Mouse (Mus musculus) kidney, embryonic 15.5 days (tissue): ENCODE measurements around the gene BC049715. TPM values are rescaled to one million over a fixed set of nuclear protein-coding genes. Genes with fewer than 3 reads are reported as not detected.

Source experiments
- ATAC-seq: fragments of 200-750 bp; cut with Nextera tagmentation; replicated peaks from 2 replicates; pipeline ENCODE4 v1.8.0; 2017; ENCODE audit warnings: moderate TSS enrichment; ENCODE audit not compliant: low FRiP score
- H3K27ac ChIP-seq: fragments of 300-500 bp; sonication (generic); 2 replicates; pipeline ENCODE4 v1.5.1; 2015; ENCODE audit warnings: mild to moderate bottlenecking, inconsistent platforms
- H3K27me3 ChIP-seq: fragments of 300-500 bp; sonication (generic); 2 replicates; pipeline ENCODE4 v1.6.1; 2015; ENCODE audit warnings: inconsistent platforms
- H3K36me3 ChIP-seq: fragments of 300-500 bp; sonication (generic); 2 replicates; pipeline ENCODE4 v1.6.1; 2015; ENCODE audit warnings: inconsistent platforms
- H3K4me1 ChIP-seq: fragments of 300-500 bp; sonication (generic); 2 replicates; pipeline ENCODE4 v1.6.1; 2015; ENCODE audit warnings: inconsistent platforms
- H3K4me2 ChIP-seq: fragments of 300-500 bp; sonication (generic); 2 replicates; pipeline ENCODE4 v1.6.1; 2015; ENCODE audit warnings: moderate library complexity, mild to moderate bottlenecking, inconsistent platforms
- H3K4me3 ChIP-seq: fragments of 300-500 bp; sonication (generic); replicated peaks from 2 replicates; pipeline ENCODE4 v1.5.1; 2015; ENCODE audit warnings: mild to moderate bottlenecking, inconsistent platforms
- H3K9ac ChIP-seq: fragments of 300-500 bp; sonication (generic); 2 replicates; pipeline ENCODE4 v1.6.1; 2015; ENCODE audit warnings: mild to moderate bottlenecking, inconsistent platforms
- H3K9me3 ChIP-seq: fragments of 300-500 bp; sonication (generic); replicated peaks from 2 replicates; pipeline ENCODE4 v1.6.1; 2016; ENCODE audit warnings: inconsistent platforms
- WGBS: fragments of 180-500 bp; shearing (Covaris S2); methylation state at CpG from one replicate; pipeline ENCODE4 v1.1.7; 2015; ENCODE audit warnings: mixed read lengths; 5-methylcytosine and 5-hydroxymethylcytosine counted together
- polyA plus RNA-seq: library from polyadenylated mRNA; unstranded; fragments of >200 nt; fragmentation: Nextera tagmentation; extraction: Ambion mirVana; gene quantifications from 2 replicates; pipeline ENCODE4 v1.2.1, GENCODE M21; 2015

The BC049715 gene
- polyA plus RNA-seq, 1 experiment from 2014 or later: 2.8 TPM

GRCm38 (mm10) chr6:136811196-136811595 lies 16.2 kb upstream of the BC049715 start:
- H3K9me3 ChIP-seq: no peaks in the 10 kb centered on the region
- peaks cover 19% of the 10 kb centered on the region for H3K4me1 ChIP-seq
- H3K4me2 ChIP-seq: no peak overlapping the region
- ATAC-seq: no peak
- H3K27ac ChIP-seq: no peak overlapping the region
- 83% methylated on average over 10 of the region's 10 CpGs for WGBS
- H3K9ac ChIP-seq: no peak overlapping the region
- H3K27me3 ChIP-seq: no peaks in the 10 kb centered on the region
- H3K4me3 ChIP-seq: no peak overlapping the region
- H3K36me3 ChIP-seq: peaks cover 50% of the 10 kb centered on the region

- no peaks in the 10 kb centered on the region for H3K9me3 ChIP-seq
- ATAC-seq: no peak
- H3K36me3 ChIP-seq: peaks cover 69% of the 10 kb centered on the region
- H3K4me1 ChIP-seq: peaks cover 13% of the 10 kb centered on the region
- H3K9ac ChIP-seq: no peak overlapping the region
- H3K4me2 ChIP-seq: no peak overlapping the region
- H3K4me3 ChIP-seq: no peak overlapping the region
- H3K27me3 ChIP-seq: no peaks in the 10 kb centered on the region
- H3K27ac ChIP-seq: no peak overlapping the region
- WGBS: 49% methylated on average over 4 of the region's 4 CpGs
Measured at GRCm38 (mm10) chr6:136813117-136813516, 14.3 kb upstream of the BC049715 start.

- 95% methylated on average over 7 of the region's 7 CpGs for WGBS
- Histone ChIP-seq H3K4me1 (no peaks in the 10 kb centered on the region), H3K4me2 (no peak overlapping the region), H3K4me3 (no peak overlapping the region), H3K27me3 (no peaks in the 10 kb centered on the region), H3K27ac (no peak overlapping the region), H3K36me3 (peaks cover 86% of the 10 kb centered on the region), H3K9ac (no peak overlapping the region), H3K9me3 (no peaks in the 10 kb centered on the region)
- no peak for ATAC-seq
Measured at GRCm38 (mm10) chr6:136815381-136815780, 12.0 kb upstream of the BC049715 start.

- Histone ChIP-seq H3K36me3 (peaks cover 98% of the 10 kb centered on the region), H3K9me3 (no peaks in the 10 kb centered on the region), H3K9ac (no peak overlapping the region), H3K4me1 (no peaks in the 10 kb centered on the region), H3K4me2 (no peak overlapping the region), H3K4me3 (no peak overlapping the region), H3K27ac (no peak overlapping the region), H3K27me3 (no peaks in the 10 kb centered on the region)
- WGBS: 92% methylated on average over 21 of the region's 21 CpGs
- no peak for ATAC-seq
Measured at GRCm38 (mm10) chr6:136816826-136817225, 10.6 kb upstream of the BC049715 start.

GRCm38 (mm10) chr6:136817549-136817948 lies 9.9 kb upstream of the BC049715 start:
- 89% methylated on average over 3 of the region's 3 CpGs for WGBS
- H3K4me3 ChIP-seq: no peak overlapping the region
- H3K4me1 ChIP-seq: no peaks in the 10 kb centered on the region

GRCm38 (mm10) chr6:136820381-136820780 lies 7.0 kb upstream of the BC049715 start:
- no peak overlapping the region for H3K4me2 ChIP-seq
- no peak overlapping the region for H3K27ac ChIP-seq
- no peaks in the 10 kb centered on the region for H3K4me1 ChIP-seq
- no peaks in the 10 kb centered on the region for H3K9me3 ChIP-seq
- H3K36me3 ChIP-seq: peaks cover 94% of the 10 kb centered on the region
- no peak overlapping the region for H3K9ac ChIP-seq
- H3K4me3 ChIP-seq: no peak overlapping the region
- ATAC-seq: no peak
- 96% methylated on average over 21 of the region's 21 CpGs for WGBS
- no peaks in the 10 kb centered on the region for H3K27me3 ChIP-seq

More at GRCm38 (mm10) chr6:136817549-136817948, 9.9 kb upstream of the BC049715 start:
- Histone ChIP-seq H3K4me2 (no peak overlapping the region), H3K36me3 (peaks cover 98% of the 10 kb centered on the region), H3K9ac (no peak overlapping the region), H3K27me3 (no peaks in the 10 kb centered on the region), H3K9me3 (no peaks in the 10 kb centered on the region), H3K27ac (no peak overlapping the region)
- ATAC-seq: no peak

- Histone ChIP-seq H3K36me3 (peaks cover 92% of the 10 kb centered on the region), H3K4me1 (no peaks in the 10 kb centered on the region), H3K27ac (no peak overlapping the region), H3K9ac (no peak overlapping the region), H3K9me3 (no peaks in the 10 kb centered on the region), H3K4me2 (no peak overlapping the region), H3K27me3 (no peaks in the 10 kb centered on the region), H3K4me3 (no peak overlapping the region)
- WGBS: 91% methylated on average over 18 of the region's 18 CpGs
- 0 out of 2 replicates have a peak, but pooled peaks have one; percentile 36 for ATAC-seq
Measured at GRCm38 (mm10) chr6:136821086-136821485, 6.3 kb upstream of the BC049715 start.

GRCm38 (mm10) chr6:136824987-136825386 lies 2.4 kb upstream of the BC049715 start:
- ATAC-seq: no peak
- Histone ChIP-seq H3K4me3 (no peak overlapping the region), H3K27me3 (no peaks in the 10 kb centered on the region), H3K36me3 (peaks cover 54% of the 10 kb centered on the region), H3K9ac (no peak overlapping the region), H3K27ac (no peak overlapping the region), H3K4me2 (no peak overlapping the region), H3K9me3 (no peaks in the 10 kb centered on the region), H3K4me1 (peaks cover 10% of the 10 kb centered on the region)
- WGBS: 89% methylated on average over 8 of the region's 8 CpGs

- Histone ChIP-seq H3K27me3 (no peaks in the 10 kb centered on the region), H3K4me3 (peak overlapping the region; percentile 99), H3K27ac (peak overlapping the region; percentile 86; the same call in 1 of the 2 replicates), H3K4me2 (peak overlapping the region; percentile 72), H3K4me1 (peaks cover 10% of the 10 kb centered on the region), H3K9me3 (no peaks in the 10 kb centered on the region), H3K36me3 (peaks cover 32% of the 10 kb centered on the region), H3K9ac (peak overlapping the region; percentile 99)
- no peak for ATAC-seq
- 11% methylated on average over 7 of the region's 7 CpGs for WGBS
Measured at GRCm38 (mm10) chr6:136827116-136827515, 310 bp upstream of the BC049715 start.

GRCm38 (mm10) chr6:136827881-136828561 lies 595 bp downstream of the BC049715 start, which contains the start of gene Wbp11:
Gene Wbp11 (minus strand): TSS chr6:136828233.
- H3K9me3 ChIP-seq: no peaks in the 10 kb centered on the region
- H3K4me1 ChIP-seq: peaks cover 10% of the 10 kb centered on the region
- H3K36me3 ChIP-seq: peaks cover 23% of the 10 kb centered on the region
- WGBS: under 1% methylated on average over 45 of the region's 45 CpGs
- H3K27me3 ChIP-seq: no peaks in the 10 kb centered on the region
- peak within 1 kb of the TSS; percentile 72 for H3K4me2 ChIP-seq
- peak within 1 kb of the TSS; percentile 87 for H3K27ac ChIP-seq
- peak within 1 kb of the TSS; percentile 99 for H3K4me3 ChIP-seq
- H3K9ac ChIP-seq: peak within 1 kb of the TSS; percentile 99
- peak; percentile 100 for ATAC-seq

GRCm38 (mm10) chr6:136828681-136829080 lies 1.3 kb downstream of the BC049715 start:
- Histone ChIP-seq H3K27ac (peak overlapping the region; percentile 87), H3K4me3 (peak overlapping the region; percentile 99), H3K36me3 (peaks cover 21% of the 10 kb centered on the region), H3K4me1 (peaks cover 10% of the 10 kb centered on the region), H3K9me3 (no peaks in the 10 kb centered on the region), H3K4me2 (peak overlapping the region; percentile 72), H3K27me3 (no peaks in the 10 kb centered on the region), H3K9ac (peak overlapping the region; percentile 52)
- WGBS: 32% methylated on average over 4 of the region's 4 CpGs
- ATAC-seq: no peak

- Histone ChIP-seq H3K4me1 (peaks cover 8% of the 10 kb centered on the region), H3K4me3 (no peak overlapping the region), H3K27ac (no peak overlapping the region), H3K4me2 (no peak overlapping the region), H3K9me3 (no peaks in the 10 kb centered on the region), H3K27me3 (no peaks in the 10 kb centered on the region), H3K36me3 (no peaks in the 10 kb centered on the region), H3K9ac (no peak overlapping the region)
- 62% methylated on average over 5 of the region's 5 CpGs for WGBS
- ATAC-seq: no peak
Measured at GRCm38 (mm10) chr6:136831712-136832111, 4.3 kb downstream of the BC049715 start.
